Mouse (Mus musculus) mammary gland, adult 2 months (tissue): ENCODE measurements around the gene Pax2. TPM values are rescaled to one million over a fixed set of nuclear protein-coding genes. Genes with fewer than 3 reads are reported as not detected.

Experiments used
- polyA plus RNA-seq: library from polyadenylated mRNA; depleted of rRNA; stranded (reverse); fragments of >200 nt; gene quantifications from 2 replicates; pipeline ENCODE4 v1.2.3, GENCODE M21; 2012; ENCODE audit warnings: low replicate concordance; rRNA removed

The Pax2 gene
- not detected in 2 replicates for polyA plus RNA-seq

DNA sequence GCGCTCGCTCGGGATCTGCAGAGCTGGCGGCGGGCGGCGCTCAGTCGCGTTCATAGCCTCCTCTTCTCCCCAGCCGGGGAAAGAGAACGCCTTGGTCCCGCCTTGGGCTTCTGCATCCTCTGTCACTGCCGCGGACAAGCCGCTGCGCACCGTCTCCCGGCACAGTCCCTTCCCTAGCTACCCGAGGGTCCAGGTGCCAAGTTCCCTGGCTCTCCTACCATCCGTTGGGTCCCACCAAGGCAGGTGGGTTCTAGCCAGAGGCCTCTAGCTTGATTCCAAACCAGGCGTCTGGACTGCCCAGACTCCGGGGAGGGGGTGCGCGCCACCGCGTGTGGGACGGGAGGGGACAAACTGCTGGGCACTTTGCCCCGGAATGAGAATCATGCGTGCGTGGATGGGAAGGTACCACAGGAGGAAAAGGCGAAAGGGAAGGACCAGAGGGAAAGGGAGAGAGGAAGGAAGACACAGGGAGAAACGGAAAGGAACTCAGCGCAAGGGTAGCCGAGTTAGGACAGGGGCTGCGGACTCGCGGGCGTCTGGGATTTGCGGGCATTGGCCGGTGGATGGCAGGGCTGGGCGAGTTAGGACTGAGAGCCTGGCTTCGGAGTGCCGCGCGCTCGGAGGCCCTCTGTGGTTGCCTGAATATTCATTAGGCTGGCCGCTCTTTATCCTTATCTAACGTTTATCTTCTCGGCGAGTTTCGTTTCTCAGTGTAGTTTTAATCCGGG lies at the start of gene Pax2:
TSS of gene Pax2 (plus strand) at position 353 of the 728 bp plus-strand sequence.

Other genes starting within 250 kb of the Pax2 start
- gene Sec31b, start 210.2 kb upstream of the Pax2 start, polyA plus RNA-seq = 12.7 and 16.0 TPM in 2 replicates
- gene Gm20538, start 203.2 kb upstream of the Pax2 start, polyA plus RNA-seq = not detected in 2 replicates
- gene Ndufb8, start 200.6 kb upstream of the Pax2 start, polyA plus RNA-seq = 615 and 1,324 TPM in 2 replicates
- gene Hif1an, start 193.2 kb upstream of the Pax2 start, polyA plus RNA-seq = 13.1 and 36.2 TPM in 2 replicates
- 27.0 and 109 TPM in 2 replicates for gene Slf2, start 175.1 kb downstream of the Pax2 start, polyA plus RNA-seq
- gene Sema4g, start 233.1 kb downstream of the Pax2 start, polyA plus RNA-seq = 6.9 and 7.6 TPM in 2 replicates
- gene Twnk, start 249.6 kb downstream of the Pax2 start, polyA plus RNA-seq = 7.1 and 15.0 TPM in 2 replicates